Mouse (Mus musculus): ENCODE data around the gene Enho. TPM values are rescaled to one million over a fixed set of nuclear protein-coding genes. Genes with fewer than 3 reads are reported as not detected.

The Enho gene
- 6.7 TPM for polyA plus RNA-seq (2014; fragmentation: Illumina TruSeq; extraction: RNeasy Lipid Tissue Mini Kit (QIAGEN cat#74804); ENCODE audit: low read depth, low replicate concordance)

GRCm38 (mm10) chr4:41639913-41640507, at the start of gene Enho:
TSS of gene Enho (minus strand) at chr4:41640324.

Other genes starting within 250 kb of the Enho start
- 1.4 TPM for gene Kif24, start 175.4 kb downstream of the Enho start, polyA plus RNA-seq (2014; fragmentation: Illumina TruSeq; extraction: RNeasy Lipid Tissue Mini Kit (QIAGEN cat#74804); ENCODE audit: low read depth, low replicate concordance)
- 29.5 TPM for gene Nudt2, start 175.2 kb downstream of the Enho start, polyA plus RNA-seq (2014; fragmentation: Illumina TruSeq; extraction: RNeasy Lipid Tissue Mini Kit (QIAGEN cat#74804); ENCODE audit: low read depth, low replicate concordance)
- gene AI464131, start 137.2 kb downstream of the Enho start, polyA plus RNA-seq (2014; fragmentation: Illumina TruSeq; extraction: RNeasy Lipid Tissue Mini Kit (QIAGEN cat#74804); ENCODE audit: low read depth, low replicate concordance) = 11.5 TPM
- gene 1110017D15Rik, start 123.0 kb downstream of the Enho start, polyA plus RNA-seq (2014; fragmentation: Illumina TruSeq; extraction: RNeasy Lipid Tissue Mini Kit (QIAGEN cat#74804); ENCODE audit: low read depth, low replicate concordance) = 17.3 TPM
- 15.3 TPM for gene Fam219a, start 70.8 kb downstream of the Enho start, polyA plus RNA-seq (2014; fragmentation: Illumina TruSeq; extraction: RNeasy Lipid Tissue Mini Kit (QIAGEN cat#74804); ENCODE audit: low read depth, low replicate concordance)
- 3.5 TPM for gene Dnaic1, start 70.5 kb downstream of the Enho start, polyA plus RNA-seq (2014; fragmentation: Illumina TruSeq; extraction: RNeasy Lipid Tissue Mini Kit (QIAGEN cat#74804); ENCODE audit: low read depth, low replicate concordance)
- 5.9 TPM for gene Cntfr, start 56.8 kb upstream of the Enho start, polyA plus RNA-seq (2014; fragmentation: Illumina TruSeq; extraction: RNeasy Lipid Tissue Mini Kit (QIAGEN cat#74804); ENCODE audit: low read depth, low replicate concordance)
- 70.6 TPM for gene Il11ra1, start 59.7 kb upstream of the Enho start, polyA plus RNA-seq (2014; fragmentation: Illumina TruSeq; extraction: RNeasy Lipid Tissue Mini Kit (QIAGEN cat#74804); ENCODE audit: low read depth, low replicate concordance)
- 28.9 TPM for gene Rpp25l, start 73.2 kb upstream of the Enho start, polyA plus RNA-seq (2014; fragmentation: Illumina TruSeq; extraction: RNeasy Lipid Tissue Mini Kit (QIAGEN cat#74804); ENCODE audit: low read depth, low replicate concordance)
- gene Dctn3, start 82.8 kb upstream of the Enho start, polyA plus RNA-seq (2014; fragmentation: Illumina TruSeq; extraction: RNeasy Lipid Tissue Mini Kit (QIAGEN cat#74804); ENCODE audit: low read depth, low replicate concordance) = 116 TPM
- not detected for gene Arid3c, start 90.8 kb upstream of the Enho start, polyA plus RNA-seq (2014; fragmentation: Illumina TruSeq; extraction: RNeasy Lipid Tissue Mini Kit (QIAGEN cat#74804); ENCODE audit: low read depth, low replicate concordance)
- gene Galt, start 114.9 kb upstream of the Enho start, polyA plus RNA-seq (2014; fragmentation: Illumina TruSeq; extraction: RNeasy Lipid Tissue Mini Kit (QIAGEN cat#74804); ENCODE audit: low read depth, low replicate concordance) = 26.4 TPM
- gene Sigmar1, start 115.8 kb upstream of the Enho start, polyA plus RNA-seq (2014; fragmentation: Illumina TruSeq; extraction: RNeasy Lipid Tissue Mini Kit (QIAGEN cat#74804); ENCODE audit: low read depth, low replicate concordance) = 73.4 TPM
- gene Ccl27a, start 133.9 kb upstream of the Enho start, polyA plus RNA-seq (2014; fragmentation: Illumina TruSeq; extraction: RNeasy Lipid Tissue Mini Kit (QIAGEN cat#74804); ENCODE audit: low read depth, low replicate concordance) = 49.4 TPM